10 mouse cellular contexts compared by ENCODE assay signal in genomic region chr17:56233818-56234469, GRCm38 (mm10). TPM values are rescaled to one million over a fixed set of nuclear protein-coding genes. Genes with fewer than 3 reads are reported as not detected.
A peak's percentile ranks its signal among the peaks of the same experiment; 100 is the strongest.
DNase-seq lines count a peak whose midpoint lies in the region; ATAC-seq and TF ChIP-seq lines count a peak whose summit lies in the region.
"Had no signal": no experiment of that assay in that cellular context is flagged by ENCODE, and none has a peak within 500 bp of the region (broad histone marks: within the 10 kb centered on the region; RNA-seq: fewer than 3 reads in every experiment).

No protein-coding gene starts in this region.

- intact Hi-C loops in heart, adult 2 months (cut with DNase I) = no loop called here

- H3K4me3 ChIP-seq in heart, postnatal 0 days (ENCODE audit: low read depth, low read length) = no peak overlapping the region
- no peak overlapping the region for H3K4me3 ChIP-seq in heart, adult 2 months
- H3K4me3 ChIP-seq in layer of hippocampus, adult 2 months = peak overlapping the region; percentile 19
- H3K4me3 ChIP-seq in stomach, embryonic 14.5 days (ENCODE audit: low read depth, low read length) = no peak overlapping the region

- TF ChIP-seq CTCF in heart, postnatal 0 days (IDR thresholded peaks at IDR 0.05; ENCODE audit: low read depth) = no peak
- no peak for TF ChIP-seq CTCF in heart, adult 2 months (IDR thresholded peaks at IDR 0.05)
- TF ChIP-seq CTCF in layer of hippocampus, adult 2 months (conservative IDR thresholded peaks at IDR 0.05) = no peak

- H3K79me2 ChIP-seq in heart, adult 2 months (replicated peaks; ENCODE audit: control insufficient read depth, insufficient read depth, low read length) = no peaks in the 10 kb centered on the region

- no peak overlapping the region for H3K4me2 ChIP-seq in heart, postnatal 0 days (ENCODE audit: low read depth, low read length)
- H3K4me2 ChIP-seq in stomach, embryonic 14.5 days (replicated peaks; ENCODE audit: low read depth, low read length) = no peak overlapping the region

- no peak overlapping the region for H3K9ac ChIP-seq in heart, postnatal 0 days (replicated peaks; ENCODE audit: low read depth, low read length)
- no peak overlapping the region for H3K9ac ChIP-seq in heart, adult 2 months (ENCODE audit: low read depth, low read length)
- no peak overlapping the region for H3K9ac ChIP-seq in stomach, embryonic 14.5 days (replicated peaks; ENCODE audit: low read depth, low read length)
- H3K9ac ChIP-seq: liver, embryonic 14.5 days had no signal

- 2% methylated on average over 14 of the region's 14 CpGs for WGBS in heart, postnatal 0 days
- 6% methylated on average over 14 of the region's 14 CpGs for WGBS in heart, adult 2 months
- WGBS in stomach, embryonic 14.5 days = 2% methylated on average over 14 of the region's 14 CpGs

- no peaks in the 10 kb centered on the region for H3K9me3 ChIP-seq in heart, postnatal 0 days (replicated peaks; ENCODE audit: control insufficient read depth, low read length)
- H3K9me3 ChIP-seq in stomach, embryonic 14.5 days (ENCODE audit: control insufficient read depth, low read depth, low read length) = no peaks in the 10 kb centered on the region

- no peaks in the 10 kb centered on the region for H3K27me3 ChIP-seq in heart, postnatal 0 days (ENCODE audit: control insufficient read depth, insufficient read depth, low read length)
- H3K27me3 ChIP-seq in heart, adult 2 months (ENCODE audit: control insufficient read depth, insufficient read depth, low read length) = no peaks in the 10 kb centered on the region
- no peaks in the 10 kb centered on the region for H3K27me3 ChIP-seq in stomach, embryonic 14.5 days (ENCODE audit: control insufficient read depth, insufficient read depth, low read length)

- no peak for TF ChIP-seq EP300 in heart, postnatal 0 days (IDR thresholded peaks at IDR 0.05; ENCODE audit: low read depth)
- TF ChIP-seq EP300 in heart, adult 2 months (IDR thresholded peaks at IDR 0.05; ENCODE audit: insufficient read depth, low read depth, low read length) = no peak

- no peak overlapping the region for H3K27ac ChIP-seq in heart, postnatal 0 days (ENCODE audit: low read depth)
- no peak overlapping the region for H3K27ac ChIP-seq in heart, adult 2 months
- H3K27ac ChIP-seq in layer of hippocampus, adult 2 months = peak overlapping the region; percentile 95
- H3K27ac ChIP-seq in stomach, embryonic 14.5 days (ENCODE audit: low read length) = no peak overlapping the region
- H3K27ac ChIP-seq: liver, embryonic 14.5 days had no signal

- DNase-seq in heart, postnatal 0 days (ENCODE audit: low spot score) = peak; percentile 57
- DNase-seq in heart, adult 2 months = no peak
- peak; percentile 95 for DNase-seq in embryo, embryonic 10 days (ENCODE audit: low spot score)
- DNase-seq in layer of hippocampus, adult 2 months (ENCODE audit: low spot score in 2 of 2) = peak; percentile 85 to 91

- no peak for TF ChIP-seq POLR2A in heart, adult 2 months (IDR thresholded peaks at IDR 0.05; ENCODE audit: insufficient read depth, low read depth, low read length)

- no peaks in the 10 kb centered on the region for H3K4me1 ChIP-seq in heart, postnatal 0 days (ENCODE audit: control insufficient read depth, insufficient read depth)
- H3K4me1 ChIP-seq in heart, adult 2 months (ENCODE audit: control insufficient read depth, insufficient read depth, low read length) = no peaks in the 10 kb centered on the region
- no peaks in the 10 kb centered on the region for H3K4me1 ChIP-seq in stomach, embryonic 14.5 days (ENCODE audit: control insufficient read depth, insufficient read depth, low read length)

- H3K36me3 ChIP-seq in heart, postnatal 0 days (replicated peaks; ENCODE audit: control insufficient read depth, insufficient read depth, low read length) = no peaks in the 10 kb centered on the region
- no peaks in the 10 kb centered on the region for H3K36me3 ChIP-seq in heart, adult 2 months (ENCODE audit: control insufficient read depth, insufficient read depth, low read length)
- no peaks in the 10 kb centered on the region for H3K36me3 ChIP-seq in stomach, embryonic 14.5 days (ENCODE audit: control insufficient read depth, insufficient read depth, low read length)

- ATAC-seq in heart, postnatal 0 days (ENCODE audit: insufficient read depth, low read depth) = peak; percentile 69; the same call in 1 of the 2 replicates
- ATAC-seq in hematopoietic stem cell, adult 5-6 weeks (replicated peaks in 1 of 2; ENCODE audit: insufficient read depth in 1 of 2, low FRiP score in 2 of 2, low TSS enrichment in 1 of 2, low read depth in 1 of 2, poor library complexity in 2 of 2, severe bottlenecking in 2 of 2) = peak; percentile 32 to 56; a peak in 2 of 4 replicates
- peak; percentile 42; the same call in 1 of the 2 replicates for ATAC-seq in megakaryocyte progenitor cell, adult 5-6 weeks (replicated peaks; ENCODE audit: poor library complexity)
- peak; percentile 84; the same call in 1 of the 2 replicates for ATAC-seq in stomach, embryonic 14.5 days (ENCODE audit: insufficient number of reproducible peaks, insufficient read depth, low FRiP score, low read depth)
- ATAC-seq in inflammation-experienced regulatory T-cells, adult 6 months = no peak
- ATAC-seq: Patski had no signal

RNA-seq across cellular contexts. Expression of gene Dpp9, which starts 15.2 kb away (rescaled TPM):
- 25.9 and 29.0 TPM in 2 replicates for total RNA-seq in heart, postnatal 0 days (2014; rRNA removed; ENCODE audit: low replicate concordance)
- polyA plus RNA-seq in heart, postnatal 0 days (2015; fragmentation: Nextera tagmentation; extraction: Ambion mirVana) = 12.6 and 13.3 TPM in 2 replicates
- 10 to 100 TPM; 40.4 to 41.4 TPM for total RNA-seq in heart, adult 2 months (2021)
- 38.6 and 43.4 TPM in 2 replicates for polyA plus RNA-seq in heart, adult 2 months (2012; rRNA removed)
- 9.7 TPM in 2 replicates for total RNA-seq in hematopoietic stem cell, adult 5-6 weeks (2017)
- total RNA-seq in layer of hippocampus, adult 2 months (2021) = 10 to 100 TPM; 65.3 to 66.1 TPM
- total RNA-seq in megakaryocyte progenitor cell, adult 5-6 weeks (2015) = 27.0 and 31.0 TPM in 2 replicates
- 15.7 and 19.9 TPM in 2 replicates for total RNA-seq in megakaryocyte progenitor cell, adult 5-6 weeks (2017)
- polyA plus RNA-seq in stomach, embryonic 14.5 days (2014; fragmentation: Nextera tagmentation; extraction: Ambion mirVana) = 30.2 and 30.5 TPM in 2 replicates
- polyA plus RNA-seq in inflammation-experienced regulatory T-cells, adult 6 months (2017; shearing (Covaris generic)) = 10 to 100 TPM; 13.6 to 17.5 (median 14.5) TPM

RNA-seq across cellular contexts. Expression of gene Fem1a, which starts 22.7 kb away (rescaled TPM):
- 82.1 and 84.3 TPM in 2 replicates for total RNA-seq in heart, postnatal 0 days (2014; rRNA removed; ENCODE audit: low replicate concordance)
- 29.5 and 37.1 TPM in 2 replicates for polyA plus RNA-seq in heart, postnatal 0 days (2015; fragmentation: Nextera tagmentation; extraction: Ambion mirVana)
- 100 to 1,000 TPM; 108 to 124 TPM for total RNA-seq in heart, adult 2 months (2021)
- polyA plus RNA-seq in heart, adult 2 months (2012; rRNA removed) = 81.5 and 104 TPM in 2 replicates
- 16.4 and 17.1 TPM in 2 replicates for total RNA-seq in hematopoietic stem cell, adult 5-6 weeks (2017)
- 10 to 100 TPM; 36.4 to 37.1 TPM for total RNA-seq in layer of hippocampus, adult 2 months (2021)
- 15.3 and 15.9 TPM in 2 replicates for total RNA-seq in megakaryocyte progenitor cell, adult 5-6 weeks (2015)
- 20.7 and 23.4 TPM in 2 replicates for total RNA-seq in megakaryocyte progenitor cell, adult 5-6 weeks (2017)
- 13.4 and 13.5 TPM in 2 replicates for polyA plus RNA-seq in stomach, embryonic 14.5 days (2014; fragmentation: Nextera tagmentation; extraction: Ambion mirVana)
- 1 to 10 TPM; 4.9 to 6.2 (median 6.1) TPM for polyA plus RNA-seq in inflammation-experienced regulatory T-cells, adult 6 months (2017; shearing (Covaris generic))

RNA-seq across cellular contexts. Expression of gene Ticam1, which starts 42.6 kb away (rescaled TPM):
- total RNA-seq in heart, postnatal 0 days (2014; rRNA removed; ENCODE audit: low replicate concordance) = 12.3 and 13.8 TPM in 2 replicates
- polyA plus RNA-seq in heart, postnatal 0 days (2015; fragmentation: Nextera tagmentation; extraction: Ambion mirVana) = 4.4 and 4.6 TPM in 2 replicates
- total RNA-seq in heart, adult 2 months (2021) = 1 to 10 TPM; 8.0 TPM
- 16.8 and 18.0 TPM in 2 replicates for polyA plus RNA-seq in heart, adult 2 months (2012; rRNA removed)
- total RNA-seq in hematopoietic stem cell, adult 5-6 weeks (2017) = 3.5 and 6.1 TPM in 2 replicates
- total RNA-seq in layer of hippocampus, adult 2 months (2021) = 1 to 10 TPM; 6.1 to 7.1 TPM
- 9.0 and 11.4 TPM in 2 replicates for total RNA-seq in megakaryocyte progenitor cell, adult 5-6 weeks (2015)
- 3.0 and 4.1 TPM in 2 replicates for total RNA-seq in megakaryocyte progenitor cell, adult 5-6 weeks (2017)
- polyA plus RNA-seq in stomach, embryonic 14.5 days (2014; fragmentation: Nextera tagmentation; extraction: Ambion mirVana) = 7.0 and 8.1 TPM in 2 replicates
- polyA plus RNA-seq in inflammation-experienced regulatory T-cells, adult 6 months (2017; shearing (Covaris generic)) = 10 to 100 TPM in 1 of 3 experiments, 1 to 10 TPM in 2; 8.1 to 11.5 (median 8.7) TPM

RNA-seq across cellular contexts. Expression of gene Mydgf, which starts 50.2 kb away (rescaled TPM):
- 42.9 and 43.2 TPM in 2 replicates for total RNA-seq in heart, postnatal 0 days (2014; rRNA removed; ENCODE audit: low replicate concordance)
- polyA plus RNA-seq in heart, postnatal 0 days (2015; fragmentation: Nextera tagmentation; extraction: Ambion mirVana) = 50.2 and 52.0 TPM in 2 replicates
- 10 to 100 TPM; 25.4 to 28.3 TPM for total RNA-seq in heart, adult 2 months (2021)
- polyA plus RNA-seq in heart, adult 2 months (2012; rRNA removed) = 26.0 and 29.1 TPM in 2 replicates
- total RNA-seq in hematopoietic stem cell, adult 5-6 weeks (2017) = 21.7 and 31.0 TPM in 2 replicates
- total RNA-seq in layer of hippocampus, adult 2 months (2021) = 10 to 100 TPM; 40.6 to 41.1 TPM
- 55.1 and 56.1 TPM in 2 replicates for total RNA-seq in megakaryocyte progenitor cell, adult 5-6 weeks (2015)
- total RNA-seq in megakaryocyte progenitor cell, adult 5-6 weeks (2017) = 50.4 and 57.1 TPM in 2 replicates
- 94.7 and 96.3 TPM in 2 replicates for polyA plus RNA-seq in stomach, embryonic 14.5 days (2014; fragmentation: Nextera tagmentation; extraction: Ambion mirVana)
- polyA plus RNA-seq in inflammation-experienced regulatory T-cells, adult 6 months (2017; shearing (Covaris generic)) = 10 to 100 TPM; 53.3 to 65.6 (median 59.5) TPM

RNA-seq across cellular contexts. Expression of gene Plin3, which starts 58.7 kb away (rescaled TPM):
- total RNA-seq in heart, postnatal 0 days (2014; rRNA removed; ENCODE audit: low replicate concordance) = 76.8 and 78.5 TPM in 2 replicates
- 70.9 and 73.0 TPM in 2 replicates for polyA plus RNA-seq in heart, postnatal 0 days (2015; fragmentation: Nextera tagmentation; extraction: Ambion mirVana)
- total RNA-seq in heart, adult 2 months (2021) = 100 to 1,000 TPM; 160 to 221 TPM
- 65.6 and 66.2 TPM in 2 replicates for polyA plus RNA-seq in heart, adult 2 months (2012; rRNA removed)
- 17.1 and 23.8 TPM in 2 replicates for total RNA-seq in hematopoietic stem cell, adult 5-6 weeks (2017)
- total RNA-seq in layer of hippocampus, adult 2 months (2021) = 10 to 100 TPM; 16.8 to 17.2 TPM
- total RNA-seq in megakaryocyte progenitor cell, adult 5-6 weeks (2015) = 7.3 and 8.1 TPM in 2 replicates
- 28.1 TPM in 2 replicates for total RNA-seq in megakaryocyte progenitor cell, adult 5-6 weeks (2017)
- polyA plus RNA-seq in stomach, embryonic 14.5 days (2014; fragmentation: Nextera tagmentation; extraction: Ambion mirVana) = 70.1 and 76.6 TPM in 2 replicates
- 10 to 100 TPM; 25.6 to 28.7 (median 25.6) TPM for polyA plus RNA-seq in inflammation-experienced regulatory T-cells, adult 6 months (2017; shearing (Covaris generic))

Comparison
In these comparisons a context has a peak if more than half of its experiments do, and no peak if none do; other contexts are left out.
1. DNase-seq: peak in heart, postnatal 0 days (single experiment), embryo, embryonic 10 days (single experiment) and layer of hippocampus, adult 2 months (2 of 2); none in heart, adult 2 months (0 of 2).